In the genomic region with DNA sequence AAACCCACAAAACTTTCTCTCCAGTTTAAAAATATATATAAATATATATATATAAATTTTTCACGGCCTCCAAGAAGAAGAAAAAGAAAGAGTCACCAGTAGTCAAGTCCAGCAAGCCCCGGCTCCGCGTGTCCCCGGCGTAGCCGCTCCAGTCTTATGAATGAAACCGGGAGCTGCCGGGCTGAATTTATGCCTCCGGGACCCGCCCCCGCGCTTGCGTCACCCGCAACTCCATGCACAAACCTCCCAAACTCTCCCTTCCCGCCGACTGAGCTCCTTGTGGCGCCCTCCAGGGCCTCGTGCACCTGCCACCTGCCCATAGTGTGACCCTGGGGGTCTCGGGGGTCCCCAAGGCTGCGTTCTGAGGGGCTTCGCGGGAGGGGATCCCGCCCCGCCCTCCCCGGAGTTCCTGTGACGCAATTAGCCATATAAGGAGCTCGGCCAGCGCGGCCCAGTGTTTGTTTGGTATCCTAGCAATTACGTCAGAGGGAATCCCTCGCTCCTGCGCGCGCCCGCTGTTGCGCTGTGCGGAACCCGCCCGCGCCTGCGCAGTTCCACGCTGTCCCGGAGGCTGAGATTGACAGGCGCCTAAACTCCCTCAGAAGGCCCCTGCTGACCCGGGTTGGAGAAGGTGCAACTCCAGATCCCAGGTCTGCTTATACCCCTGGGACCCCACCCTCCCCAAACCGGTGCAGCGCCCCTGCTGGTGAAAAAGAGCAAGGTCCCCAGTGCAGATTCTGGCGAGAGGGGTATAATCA, we compare ENCODE assay signal across 8 mouse cellular contexts. TPM values are rescaled to one million over a fixed set of nuclear protein-coding genes. Genes with fewer than 3 reads are reported as not detected.
DNase-seq lines count a peak whose midpoint lies in the region; ATAC-seq and TF ChIP-seq lines count a peak whose summit lies in the region.

A gene (minus strand): TSS at position 168 of the 758 bp plus-strand sequence.

- no peaks in the 10 kb centered on the region for H3K9me3 ChIP-seq in heart, embryonic 13.5 days
- no peaks in the 10 kb centered on the region for H3K9me3 ChIP-seq in liver, embryonic 11.5 days (ENCODE audit: control insufficient read depth, low read length)

- H3K9ac ChIP-seq in heart, embryonic 13.5 days, result peak within 1 kb of the TSS; percentile 81
- peak within 1 kb of the TSS; percentile 51 for H3K9ac ChIP-seq in liver, embryonic 11.5 days (ENCODE audit: low read depth, low read length)

- peak within 1 kb of the TSS; percentile 73 for H3K4me3 ChIP-seq in brown adipose tissue, adult 24 weeks (ENCODE audit: insufficient read depth, low read depth, low read length)
- H3K4me3 ChIP-seq in heart, embryonic 13.5 days, result peak within 1 kb of the TSS; percentile 68
- peak within 1 kb of the TSS; percentile 69 for H3K4me3 ChIP-seq in liver, embryonic 11.5 days (ENCODE audit: low read depth, low read length)
- H3K4me3 ChIP-seq in myocyte, result peak within 1 kb of the TSS; percentile 65

- H3K36me3 ChIP-seq in heart, embryonic 13.5 days, result no peaks in the 10 kb centered on the region
- H3K36me3 ChIP-seq in liver, embryonic 11.5 days (ENCODE audit: control insufficient read depth, insufficient read depth, low read length), result no peaks in the 10 kb centered on the region
- H3K36me3 ChIP-seq in myocyte (ENCODE audit: control insufficient read depth, insufficient read depth), result no peaks in the 10 kb centered on the region

- peak within 1 kb of the TSS; percentile 13 for H3ac ChIP-seq in myocyte (ENCODE audit: control insufficient read depth, insufficient read length)

- ATAC-seq in CD4-positive, CD25-positive, alpha-beta regulatory T cell, adult 4 months, result peak; percentile 75
- ATAC-seq in erythroid progenitor cell, adult 5-6 weeks (replicated peaks; ENCODE audit: low FRiP score, poor library complexity, severe bottlenecking), result peak; percentile 79
- peak; percentile 78 for ATAC-seq in heart, embryonic 13.5 days (ENCODE audit: extremely low read depth, insufficient number of reproducible peaks, low FRiP score, low TSS enrichment)
- peak; percentile 82 for ATAC-seq in liver, embryonic 11.5 days (replicated peaks; ENCODE audit: low FRiP score)

- H3K79me2 ChIP-seq in myocyte (ENCODE audit: control insufficient read depth, insufficient read depth), result no peaks in the 10 kb centered on the region

- peak; percentile 98 for DNase-seq in kidney, postnatal 10 days
- peak; percentile 96 for DNase-seq in liver, embryonic 11.5 days (ENCODE audit: low spot score)
- DNase-seq in spleen, postnatal 4 days (ENCODE audit: low spot score in 2 of 2), result peak; percentile 89 to 96

- H3K4me1 ChIP-seq in brown adipose tissue, adult 24 weeks (ENCODE audit: control insufficient read depth, insufficient read depth, insufficient read length, low read length), result no peaks in the 10 kb centered on the region
- peaks cover 24% of the 10 kb centered on the region for H3K4me1 ChIP-seq in heart, embryonic 13.5 days
- peaks cover 10% of the 10 kb centered on the region for H3K4me1 ChIP-seq in liver, embryonic 11.5 days (replicated peaks; ENCODE audit: control insufficient read depth, insufficient read depth, low read length)

- TF ChIP-seq POLR2A in myocyte (IDR thresholded peaks at IDR 0.05; ENCODE audit: insufficient read length, low read depth), result peak; percentile 52

- H3K27me3 ChIP-seq in heart, embryonic 13.5 days (replicated peaks), result peaks cover 51% of the 10 kb centered on the region
- peaks cover 41% of the 10 kb centered on the region for H3K27me3 ChIP-seq in liver, embryonic 11.5 days (replicated peaks; ENCODE audit: control insufficient read depth, insufficient read depth, low read length)
- H3K27me3 ChIP-seq in myocyte (ENCODE audit: control insufficient read depth, insufficient read depth, insufficient read length), result no peaks in the 10 kb centered on the region

- under 1% methylated on average over 49 of the region's 49 CpGs for WGBS in heart, embryonic 13.5 days
- WGBS in liver, embryonic 11.5 days, result under 1% methylated on average over 49 of the region's 49 CpGs

- peak within 1 kb of the TSS; percentile 93 for H3K27ac ChIP-seq in brown adipose tissue, adult 24 weeks (replicated peaks; ENCODE audit: low read depth, low read length)
- H3K27ac ChIP-seq in heart, embryonic 13.5 days (replicated peaks), result peak within 1 kb of the TSS; percentile 78; the same call in 1 of the 2 replicates
- H3K27ac ChIP-seq in liver, embryonic 11.5 days (ENCODE audit: low read depth, low read length), result no peak within 1 kb of the TSS

- H3K4me2 ChIP-seq in heart, embryonic 13.5 days, result peak within 1 kb of the TSS; percentile 100
- peak within 1 kb of the TSS; percentile 100 for H3K4me2 ChIP-seq in liver, embryonic 11.5 days
- peak within 1 kb of the TSS; percentile 100 for H3K4me2 ChIP-seq in myocyte (ENCODE audit: low read depth)

TF ChIP-seq in myocyte, 11 proteins besides CTCF, POLR2A, EP300 and RAD21:
- TF ChIP-seq CEBPB (IDR thresholded peaks at IDR 0.05; ENCODE audit: insufficient read depth, poor library complexity, severe bottlenecking) (0 out of 2 replicates have a peak, but pooled peaks have one; percentile 13), USF1 (IDR thresholded peaks at IDR 0.05; ENCODE audit: low read depth) (no peak), SRF (IDR thresholded peaks at IDR 0.05; ENCODE audit: control insufficient read depth, insufficient read length, low read depth) (peak; percentile 98), POLR2AphosphoS2 (IDR thresholded peaks at IDR 0.05; ENCODE audit: insufficient read length, low read depth) (no peak), MYOG (IDR thresholded peaks at IDR 0.05; ENCODE audit: control insufficient read depth in 1 of 3, insufficient read depth in 1 of 3, insufficient read length in 2 of 3, low read depth in 2 of 3) (no peak), E2F4 (IDR thresholded peaks at IDR 0.05; ENCODE audit: insufficient read depth) (peak; percentile 40), MYOD1 (IDR thresholded peaks at IDR 0.05; ENCODE audit: control insufficient read depth in 1 of 3, insufficient read length in 2 of 3, low read depth in 2 of 3) (no peak)
TF ChIP-seq in myocyte: peak in this region for 3.

RNA-seq across cellular contexts. Expression of the gene that starts here (rescaled TPM):
- 1 to 10 TPM in 1 of 2 experiments, under 1 TPM in 1; 0.35 to 2.7 TPM for polyA plus RNA-seq in CD4-positive, CD25-positive, alpha-beta regulatory T cell, adult 4 months (2017; shearing (Covaris generic))
- 2.7 and 48.0 TPM in 2 replicates for polyA plus RNA-seq in brown adipose tissue, adult 24 weeks (2012; ENCODE audit: insufficient read depth, insufficient read length, missing spikeins)
- 6.3 and 7.9 TPM in 2 replicates for total RNA-seq in erythroid progenitor cell, adult 5-6 weeks (2015; ENCODE audit: low replicate concordance)
- total RNA-seq in erythroid progenitor cell, adult 5-6 weeks (2017; ENCODE audit: low replicate concordance), result 1.3 and 3.3 TPM in 2 replicates
- 0.14 and 0.16 TPM in 2 replicates for polyA plus RNA-seq in heart, embryonic 13.5 days (2015; fragmentation: Nextera tagmentation; extraction: Ambion mirVana)
- 0.07 TPM in 1 of 2 replicates, not detected in the other for polyA plus RNA-seq in liver, embryonic 11.5 days (2014; fragmentation: Nextera tagmentation; extraction: Ambion mirVana)
- 0.82 TPM for polyA plus RNA-seq in myocyte (2012; fragmentation: generic; extraction: Trizol)

Comparison
In these comparisons a context has a peak if more than half of its experiments do, and no peak if none do; other contexts are left out.
1. Peak in ATAC-seq, H3K4me3 ChIP-seq, H3K27ac ChIP-seq, H3K9ac ChIP-seq and H3K4me2 ChIP-seq in heart, embryonic 13.5 days; RNA of the gene not detected or under 1 TPM.
2. Peak in DNase-seq, ATAC-seq, H3K4me3 ChIP-seq, H3K9ac ChIP-seq and H3K4me2 ChIP-seq in liver, embryonic 11.5 days; RNA of the gene not detected or under 1 TPM.